Mouse (Mus musculus) CD4-positive helper T cell, adult 2 months (primary cell): Measurements from ENCODE around the gene Slc35f2.

Experiments used
- DNase-seq: peaks from one replicate; pipeline ENCODE4 v3.0.0-alpha.2; 2012; ENCODE audit warnings: low read depth, missing footprints, low spot score

Slc35f2 gene

DNA sequence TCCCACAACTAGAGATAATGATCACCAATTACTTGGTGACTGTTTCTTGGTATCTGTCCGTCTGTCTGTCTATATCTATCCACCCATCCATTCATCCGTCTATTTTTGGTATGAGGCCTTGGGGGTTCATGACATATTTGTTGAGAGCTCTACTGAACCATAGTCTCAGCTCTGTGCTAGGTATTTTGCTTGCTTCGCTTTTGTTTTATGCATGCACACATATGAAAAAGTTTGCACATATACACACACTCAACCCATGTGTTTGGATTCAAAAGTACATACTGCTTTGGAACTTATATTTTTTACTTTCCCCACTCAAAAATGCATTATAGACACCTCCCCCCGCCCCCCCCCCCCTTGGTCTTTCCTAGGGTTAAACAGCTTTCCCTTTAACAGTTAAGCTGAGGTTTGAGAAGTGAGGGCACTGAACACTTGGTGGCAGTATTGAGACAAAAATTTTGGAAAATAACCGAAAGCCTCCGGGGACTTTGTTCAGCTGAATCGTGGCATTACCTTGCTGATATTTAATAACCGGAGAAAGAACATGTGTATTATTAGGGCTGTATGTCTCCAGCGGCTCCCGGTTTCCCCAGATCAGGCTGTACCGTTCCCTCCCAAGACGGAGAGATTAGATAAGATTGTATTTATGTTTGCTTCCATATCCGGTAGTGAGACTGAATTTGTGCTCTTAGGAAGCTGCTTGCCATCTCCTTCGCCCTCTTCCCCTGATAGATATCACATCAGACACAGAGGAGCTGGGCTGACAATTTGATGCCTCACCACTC is 57.9 kb downstream of the Slc35f2 start:
- DNase-seq = peak; percentile 55

DNA sequence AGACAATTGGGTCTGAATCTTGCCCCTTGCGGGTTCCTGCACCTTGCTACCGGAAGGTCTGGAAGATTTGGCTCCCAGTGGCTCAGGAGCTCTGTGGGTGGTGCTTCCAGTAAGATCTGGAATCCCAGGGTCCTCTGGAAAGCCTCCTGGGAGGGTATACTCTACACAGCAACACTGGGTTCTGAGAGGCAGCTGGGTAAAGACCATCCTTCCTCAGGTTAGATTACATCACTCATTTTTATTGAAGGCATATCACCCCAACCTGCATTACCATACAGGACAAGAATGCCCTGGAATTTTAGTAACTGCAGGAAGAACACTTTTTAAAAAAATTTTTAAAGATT is 58.5 kb downstream of the Slc35f2 start:
- no peak for DNase-seq

DNA sequence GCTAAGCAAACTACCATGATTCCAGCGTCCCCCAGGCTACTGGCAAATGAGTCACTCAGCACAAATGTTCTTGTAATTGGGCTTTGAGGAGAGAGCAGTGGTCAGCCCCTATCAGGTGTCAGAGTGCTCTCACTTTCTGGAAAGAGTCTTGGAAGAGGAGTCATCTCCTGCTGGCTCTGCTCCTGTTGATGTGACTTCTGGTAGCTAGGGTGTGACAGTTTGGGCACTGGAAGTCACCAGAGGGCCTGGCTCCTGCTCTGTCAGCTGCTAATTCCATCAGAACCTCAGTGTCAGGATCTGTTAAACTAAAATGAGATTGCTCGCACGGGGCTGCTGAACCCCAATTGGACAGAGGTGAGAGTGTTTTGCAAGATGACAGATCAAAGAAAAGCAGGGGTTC is 63.7 kb downstream of the Slc35f2 start:
- DNase-seq = no peak

DNA sequence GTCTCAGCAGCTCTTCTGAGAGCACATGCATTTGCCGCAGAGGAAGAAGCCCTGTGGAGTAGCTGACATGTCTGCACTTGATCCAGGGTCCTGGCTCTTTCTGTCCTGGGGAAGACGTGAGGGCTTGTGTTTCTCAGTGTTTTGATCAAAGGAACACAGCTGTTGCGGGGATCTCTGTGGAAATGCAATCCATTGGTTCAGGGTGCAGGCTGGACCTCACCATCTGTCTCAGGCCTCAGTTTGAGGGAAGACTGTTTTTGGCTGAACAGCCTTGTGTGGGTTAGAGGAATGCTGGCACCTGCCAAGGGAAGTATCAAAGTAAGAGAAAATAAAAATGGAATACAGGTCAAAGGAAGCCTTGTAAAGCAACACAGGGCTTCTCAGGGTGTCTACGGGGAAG is 64.6 kb downstream of the Slc35f2 start:
- no peak for DNase-seq

DNA sequence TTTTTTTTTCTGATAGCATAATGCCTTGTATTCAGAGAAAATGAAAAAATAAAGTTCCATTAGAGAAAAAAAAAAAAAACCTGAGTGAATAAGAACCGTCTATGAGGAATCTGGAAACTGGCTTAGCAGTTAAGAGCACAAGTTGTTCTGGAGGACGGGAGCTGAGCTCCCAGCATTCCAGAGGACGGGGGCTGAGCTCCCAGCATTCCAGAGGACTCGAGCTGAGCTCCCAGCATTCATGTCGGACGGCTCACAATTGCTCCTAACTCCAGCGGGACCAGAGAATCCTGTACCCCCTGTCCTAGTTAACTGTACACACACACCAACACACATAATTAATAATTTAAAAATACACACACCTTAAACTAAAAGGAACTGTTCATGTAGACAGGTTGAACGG is 67.5 kb downstream of the Slc35f2 start:
- DNase-seq = no peak

DNA sequence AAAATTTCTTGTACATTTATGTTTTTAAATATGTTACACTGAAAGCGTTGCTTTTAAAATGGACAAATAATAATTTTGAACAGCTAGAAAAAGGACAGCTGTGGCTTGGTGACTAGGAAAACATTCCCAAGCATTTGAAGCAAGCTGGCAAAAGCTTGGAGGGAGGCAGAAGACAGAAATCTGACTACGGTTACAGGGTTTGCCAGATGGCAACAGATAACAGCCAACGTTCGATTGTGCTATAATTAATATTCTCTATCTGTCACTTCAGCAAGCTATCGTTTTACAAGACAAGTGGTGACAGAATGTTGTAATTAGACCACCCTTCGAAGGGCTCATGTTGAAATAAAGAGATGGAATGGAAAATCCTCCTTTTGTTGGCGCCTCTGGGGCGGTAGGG is 77.2 kb downstream of the Slc35f2 start:
- no peak for DNase-seq

DNA sequence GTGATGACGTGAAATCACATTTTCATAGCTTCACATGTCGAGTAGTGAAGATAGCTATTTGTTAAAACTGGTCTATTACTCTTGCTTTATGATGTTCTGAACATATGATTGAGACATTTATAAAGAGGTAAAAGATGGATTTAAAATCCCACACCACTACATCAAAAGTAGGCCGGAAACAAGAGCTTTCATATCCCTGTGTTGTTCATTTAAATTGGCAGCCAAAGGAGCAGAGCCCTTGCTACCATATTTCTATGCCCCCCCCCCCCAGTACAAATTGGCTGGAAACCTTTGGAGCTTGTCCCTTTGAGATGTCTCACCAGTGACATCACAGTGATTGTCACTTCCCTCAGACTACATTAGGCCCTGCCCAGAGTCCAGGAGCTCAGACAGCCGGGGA is 78.5 kb downstream of the Slc35f2 start, which contains the start of gene Sln:
Sln (plus strand) TSS at position 301 of the 400 bp plus-strand sequence.
- DNase-seq = no peak

DNA sequence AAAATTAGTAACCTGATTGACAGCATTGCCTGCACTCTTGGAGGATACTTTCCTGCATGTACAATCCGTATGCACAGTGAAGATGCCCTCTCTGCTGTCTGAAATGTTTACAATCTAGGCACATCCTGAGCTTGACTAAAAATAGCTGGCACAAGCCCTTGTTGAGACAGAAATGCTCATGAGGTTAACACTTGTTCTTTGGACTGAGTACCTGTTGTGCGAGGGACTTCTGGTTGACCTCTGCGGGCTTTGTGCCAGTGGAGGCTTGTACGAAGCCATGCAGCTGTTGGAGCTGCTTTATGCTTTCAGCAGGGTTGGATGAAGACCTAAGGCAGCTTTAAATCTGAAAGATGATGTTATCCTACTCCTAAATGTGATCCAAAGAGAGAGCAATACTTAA is 80.8 kb downstream of the Slc35f2 start:
- DNase-seq = no peak

DNA sequence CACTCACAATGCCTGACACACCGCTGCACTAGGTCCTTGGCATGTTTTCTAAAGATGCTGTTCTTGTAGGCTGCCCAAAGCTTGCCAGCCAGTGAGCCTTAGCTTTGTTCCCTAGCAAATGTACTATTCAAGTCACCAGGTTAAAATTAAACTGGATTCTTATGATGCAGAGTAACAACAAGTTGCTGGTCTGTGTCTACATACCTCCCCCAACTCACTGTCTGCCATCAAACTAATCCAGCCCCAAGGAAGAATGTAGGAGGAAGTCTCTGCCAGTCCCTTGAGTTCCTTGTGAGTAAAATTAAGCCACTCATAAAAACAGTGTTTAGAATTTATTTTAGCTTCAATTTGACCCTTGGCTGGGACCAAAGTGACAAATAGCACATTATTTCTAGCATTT is 82.3 kb downstream of the Slc35f2 start:
- no peak for DNase-seq

DNA sequence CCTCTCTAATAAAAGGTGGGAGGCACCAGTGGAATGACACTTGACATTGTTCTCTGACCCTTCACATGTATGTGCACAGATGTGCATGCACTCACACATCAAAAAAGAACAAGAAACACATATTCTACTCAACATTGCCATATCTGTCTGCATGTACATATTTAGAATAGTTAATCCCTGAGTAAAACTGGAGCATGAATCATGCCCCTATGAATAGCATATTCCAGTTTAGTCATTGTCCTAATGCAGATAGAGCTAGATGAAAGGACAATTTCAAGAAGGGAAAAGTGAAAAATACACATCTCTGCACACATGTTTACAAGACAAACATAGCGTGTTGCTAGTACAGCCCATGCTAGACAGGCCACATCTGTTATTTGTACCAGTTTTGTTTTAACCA is 83.2 kb downstream of the Slc35f2 start:
- no peak for DNase-seq

DNA sequence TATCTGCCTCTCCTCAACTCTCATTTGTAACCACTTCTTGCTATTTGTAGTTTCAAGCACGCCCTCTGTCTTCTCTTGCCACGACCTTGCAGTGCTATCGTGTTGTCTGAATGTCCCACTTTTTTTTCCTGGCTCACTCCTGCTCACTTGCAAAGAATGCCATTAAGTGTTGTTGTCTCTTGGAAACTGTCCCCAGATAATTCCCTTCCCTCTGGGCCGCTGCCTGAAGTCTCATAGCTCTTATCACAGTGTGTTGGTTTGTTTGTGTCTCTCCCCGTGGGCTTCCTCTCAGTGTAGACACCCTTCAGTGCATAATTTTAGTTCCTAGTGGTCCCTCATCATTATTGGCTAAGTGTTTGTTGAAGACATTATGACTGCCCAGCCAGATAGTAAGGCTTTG is 86.5 kb downstream of the Slc35f2 start:
- no peak for DNase-seq
